Mouse (Mus musculus): ENCODE measurements around the gene Gm10192. TPM values are rescaled to one million over a fixed set of nuclear protein-coding genes. Genes with fewer than 3 reads are reported as not detected.

The Gm10192 gene
- polyA plus RNA-seq, 1 experiment, result not detected

GRCm38 (mm10) chr4:97156084-97156483 is 26.9 kb downstream of the Gm10192 start:
- no peak overlapping the region for H3K4me2 ChIP-seq (ENCODE audit: low read depth)
- no peaks in the 10 kb centered on the region for H3K79me2 ChIP-seq (ENCODE audit: control insufficient read depth, insufficient read depth)

GRCm38 (mm10) chr4:97153554-97153953 is 29.4 kb downstream of the Gm10192 start:
- Histone ChIP-seq H3K79me2 (ENCODE audit: control insufficient read depth, insufficient read depth) (no peaks in the 10 kb centered on the region), H3K36me3 (ENCODE audit: control insufficient read depth, insufficient read depth) (no peaks in the 10 kb centered on the region), H3K4me2 (ENCODE audit: low read depth) (no peak overlapping the region), H3K27me3 (ENCODE audit: control insufficient read depth, insufficient read depth, insufficient read length) (no peaks in the 10 kb centered on the region), H3ac (ENCODE audit: control insufficient read depth, insufficient read length) (no peak overlapping the region), H3K4me3 (no peak overlapping the region)
- TF ChIP-seq REST (IDR thresholded peaks at IDR 0.05; ENCODE audit: insufficient read depth, insufficient read length), result no peak
- no peak for TF ChIP-seq POLR2A (IDR thresholded peaks at IDR 0.05; ENCODE audit: insufficient read length, low read depth)
- TF ChIP-seq MYOD1 (IDR thresholded peaks at IDR 0.05; ENCODE audit: control insufficient read depth in 1 of 3, insufficient read length in 2 of 3, low read depth in 2 of 3), result no peak
- no peak for TF ChIP-seq TCF12 (IDR thresholded peaks at IDR 0.05; ENCODE audit: insufficient read depth, poor library complexity, severe bottlenecking)

More at GRCm38 (mm10) chr4:97156084-97156483, 26.9 kb downstream of the Gm10192 start:
- H3K36me3 ChIP-seq (ENCODE audit: control insufficient read depth, insufficient read depth), result no peaks in the 10 kb centered on the region
- H3ac ChIP-seq (ENCODE audit: control insufficient read depth, insufficient read length), result no peak overlapping the region
- no peaks in the 10 kb centered on the region for H3K27me3 ChIP-seq (ENCODE audit: control insufficient read depth, insufficient read depth, insufficient read length)
- H3K4me3 ChIP-seq, result no peak overlapping the region
- no peak for TF ChIP-seq REST (IDR thresholded peaks at IDR 0.05; ENCODE audit: insufficient read depth, insufficient read length)
- TF ChIP-seq E2F4 (IDR thresholded peaks at IDR 0.05; ENCODE audit: insufficient read depth), result no peak
- TF ChIP-seq CEBPB (IDR thresholded peaks at IDR 0.05; ENCODE audit: insufficient read depth, poor library complexity, severe bottlenecking), result no peak
- TF ChIP-seq TCF12 (IDR thresholded peaks at IDR 0.05; ENCODE audit: insufficient read depth, poor library complexity, severe bottlenecking), result no peak
- TF ChIP-seq TCF3 (IDR thresholded peaks at IDR 0.05; ENCODE audit: insufficient read length, low read depth), result no peak
- no peak for TF ChIP-seq POLR2AphosphoS2 (IDR thresholded peaks at IDR 0.05; ENCODE audit: insufficient read length, low read depth)
- no peak for TF ChIP-seq MYOG (IDR thresholded peaks at IDR 0.05; ENCODE audit: control insufficient read depth in 1 of 3, insufficient read depth in 1 of 3, insufficient read length in 2 of 3, low read depth in 2 of 3)
- no peak for TF ChIP-seq SRF (IDR thresholded peaks at IDR 0.05; ENCODE audit: control insufficient read depth, insufficient read length, low read depth)
- TF ChIP-seq MYOD1 (IDR thresholded peaks at IDR 0.05; ENCODE audit: control insufficient read depth in 1 of 3, insufficient read length in 2 of 3, low read depth in 2 of 3), result no peak
- TF ChIP-seq MAX (IDR thresholded peaks at IDR 0.05; ENCODE audit: low read depth), result no peak
- TF ChIP-seq USF1 (IDR thresholded peaks at IDR 0.05; ENCODE audit: low read depth), result no peak
- no peak for TF ChIP-seq POLR2A (IDR thresholded peaks at IDR 0.05; ENCODE audit: insufficient read length, low read depth)

- H3K27me3 ChIP-seq (ENCODE audit: control insufficient read depth, insufficient read depth, insufficient read length), result no peaks in the 10 kb centered on the region
- TF ChIP-seq REST (IDR thresholded peaks at IDR 0.05; ENCODE audit: insufficient read depth, insufficient read length), result no peak
- no peak for TF ChIP-seq MYOG (IDR thresholded peaks at IDR 0.05; ENCODE audit: control insufficient read depth in 1 of 3, insufficient read depth in 1 of 3, insufficient read length in 2 of 3, low read depth in 2 of 3)
- no peak for TF ChIP-seq E2F4 (IDR thresholded peaks at IDR 0.05; ENCODE audit: insufficient read depth)
- no peak for TF ChIP-seq TCF3 (IDR thresholded peaks at IDR 0.05; ENCODE audit: insufficient read length, low read depth)
- H3ac ChIP-seq (ENCODE audit: control insufficient read depth, insufficient read length), result no peak overlapping the region
- no peak overlapping the region for H3K4me2 ChIP-seq (ENCODE audit: low read depth)
- H3K4me3 ChIP-seq, result no peak overlapping the region
- no peaks in the 10 kb centered on the region for H3K79me2 ChIP-seq (ENCODE audit: control insufficient read depth, insufficient read depth)
- H3K36me3 ChIP-seq (ENCODE audit: control insufficient read depth, insufficient read depth), result no peaks in the 10 kb centered on the region
These were observed 40.5 kb downstream of the Gm10192 start for GRCm38 (mm10) chr4:97142484-97142883.

Data from myocyte (in vitro differentiated cells).